16 mouse cellular contexts compared by ENCODE assay signal in the genomic region with DNA sequence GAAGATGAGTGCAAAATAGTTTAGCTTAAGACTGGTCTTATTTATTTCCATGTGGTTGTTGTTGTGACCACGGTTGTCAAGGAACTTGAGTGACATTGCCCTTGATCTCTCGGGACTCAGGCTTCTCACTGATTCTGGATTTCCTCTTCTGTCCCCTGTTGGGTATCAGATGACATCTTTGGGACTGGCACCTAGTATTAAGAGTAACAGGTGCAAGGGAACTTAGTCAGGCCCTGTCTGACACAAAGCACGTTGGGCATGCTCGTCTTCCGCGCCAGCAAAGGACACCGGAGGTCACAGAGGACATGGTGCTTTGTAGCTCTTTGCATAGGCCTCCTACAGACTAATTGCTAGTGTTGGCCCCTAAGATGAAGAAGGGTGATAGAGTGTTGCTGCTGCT. TPM values are rescaled to one million over a fixed set of nuclear protein-coding genes. Genes with fewer than 3 reads are reported as not detected.
DNase-seq lines count a peak whose midpoint lies in the region; ATAC-seq and TF ChIP-seq lines count a peak whose summit lies in the region.
"Had no signal": no experiment of that assay in that cellular context is flagged by ENCODE, and none has a peak within 500 bp of the region (broad histone marks: within the 10 kb centered on the region; RNA-seq: fewer than 3 reads in every experiment).

No protein-coding gene starts in this region.

- ATAC-seq in forebrain, embryonic 14.5 days, result no peak
- no peak for ATAC-seq in limb, embryonic 13.5 days (ENCODE audit: low FRiP score, low read depth)
- ATAC-seq in heart, postnatal 0 days (ENCODE audit: insufficient read depth, low read depth), result no peak

- no peak overlapping the region for H3K9ac ChIP-seq in forebrain, embryonic 14.5 days (ENCODE audit: low read length)
- H3K9ac ChIP-seq in limb, embryonic 13.5 days, result no peak overlapping the region
- H3K9ac ChIP-seq in heart, postnatal 0 days (replicated peaks; ENCODE audit: low read depth, low read length), result no peak overlapping the region
- H3K9ac ChIP-seq: hindbrain, embryonic 15.5 days; limb, embryonic 12.5 days; liver, embryonic 15.5 days had no signal

- no peaks in the 10 kb centered on the region for H3K27me3 ChIP-seq in forebrain, embryonic 10.5 days (ENCODE audit: poor library complexity, severe bottlenecking)
- H3K27me3 ChIP-seq in forebrain, embryonic 14.5 days (replicated peaks; ENCODE audit: control insufficient read depth, insufficient read depth, low read length), result no peaks in the 10 kb centered on the region
- no peaks in the 10 kb centered on the region for H3K27me3 ChIP-seq in heart, embryonic 10.5 days (ENCODE audit: insufficient read depth, poor library complexity, severe bottlenecking)
- H3K27me3 ChIP-seq in limb, embryonic 13.5 days, result no peaks in the 10 kb centered on the region
- H3K27me3 ChIP-seq in limb, embryonic 10.5 days (ENCODE audit: low read depth, poor library complexity, severe bottlenecking), result no peaks in the 10 kb centered on the region
- H3K27me3 ChIP-seq in heart, postnatal 0 days (ENCODE audit: control insufficient read depth, insufficient read depth, low read length), result no peaks in the 10 kb centered on the region
- H3K27me3 ChIP-seq: limb, embryonic 12.5 days had no signal

- no peak overlapping the region for H3K4me2 ChIP-seq in forebrain, embryonic 14.5 days (ENCODE audit: low read length)
- H3K4me2 ChIP-seq in limb, embryonic 13.5 days (replicated peaks), result peak overlapping the region; percentile 48; the same call in 1 of the 2 replicates
- no peak overlapping the region for H3K4me2 ChIP-seq in heart, postnatal 0 days (ENCODE audit: low read depth, low read length)
- H3K4me2 ChIP-seq: hindbrain, embryonic 15.5 days; liver, embryonic 15.5 days had no signal

- DNase-seq in forebrain, embryonic 10.5 days (ENCODE audit: extremely low spot score, low spot score), result no peak
- DNase-seq in forebrain, embryonic 14.5 days (ENCODE audit: low spot score), result no peak
- no peak for DNase-seq in heart, embryonic 10.5 days (ENCODE audit: low spot score)
- no peak for DNase-seq in heart, postnatal 25 days (ENCODE audit: low spot score)
- no peak for DNase-seq in limb, embryonic 10.5 days (ENCODE audit: low spot score)
- DNase-seq in heart, postnatal 0 days (ENCODE audit: low spot score), result no peak
- no peak for DNase-seq in frontal cortex, adult 2 months (ENCODE audit: extremely low spot score in 1 of 2, low spot score in 1 of 2)
- DNase-seq: adrenal gland, postnatal 14 days; cerebellum, adult 9-11 months; embryo, embryonic 11 days; kidney, adult 9 months; thymus, postnatal 4 days had no signal

- peaks cover 5% of the 10 kb centered on the region; the same call in 1 of the 2 replicates for H3K9me3 ChIP-seq in forebrain, embryonic 10.5 days
- no peaks in the 10 kb centered on the region for H3K9me3 ChIP-seq in forebrain, embryonic 14.5 days (replicated peaks; ENCODE audit: control insufficient read depth, low read length)
- H3K9me3 ChIP-seq in heart, embryonic 10.5 days, result no peaks in the 10 kb centered on the region
- H3K9me3 ChIP-seq in limb, embryonic 13.5 days, result no peaks in the 10 kb centered on the region
- no peaks in the 10 kb centered on the region for H3K9me3 ChIP-seq in limb, embryonic 10.5 days (replicated peaks)
- no peaks in the 10 kb centered on the region for H3K9me3 ChIP-seq in heart, postnatal 0 days (replicated peaks; ENCODE audit: control insufficient read depth, low read length)
- H3K9me3 ChIP-seq: hindbrain, embryonic 15.5 days; limb, embryonic 12.5 days; liver, embryonic 15.5 days had no signal

- peaks cover 34% of the 10 kb centered on the region for H3K36me3 ChIP-seq in forebrain, embryonic 10.5 days (replicated peaks)
- H3K36me3 ChIP-seq in forebrain, embryonic 14.5 days (ENCODE audit: control insufficient read depth, insufficient read depth, low read length), result no peaks in the 10 kb centered on the region
- H3K36me3 ChIP-seq in heart, embryonic 10.5 days, result no peaks in the 10 kb centered on the region
- no peaks in the 10 kb centered on the region for H3K36me3 ChIP-seq in limb, embryonic 13.5 days
- peaks cover 11% of the 10 kb centered on the region; the same call in 1 of the 2 replicates for H3K36me3 ChIP-seq in limb, embryonic 10.5 days
- no peaks in the 10 kb centered on the region for H3K36me3 ChIP-seq in heart, postnatal 0 days (replicated peaks; ENCODE audit: control insufficient read depth, insufficient read depth, low read length)
- H3K36me3 ChIP-seq: hindbrain, embryonic 15.5 days; liver, embryonic 15.5 days had no signal

- H3K4me3 ChIP-seq in forebrain, embryonic 10.5 days, result no peak overlapping the region; the same call in 1 of the 2 replicates
- no peak overlapping the region for H3K4me3 ChIP-seq in forebrain, embryonic 14.5 days (ENCODE audit: low read depth, low read length)
- no peak overlapping the region for H3K4me3 ChIP-seq in heart, embryonic 10.5 days
- H3K4me3 ChIP-seq in limb, embryonic 13.5 days, result no peak overlapping the region
- no peak overlapping the region for H3K4me3 ChIP-seq in limb, embryonic 10.5 days
- no peak overlapping the region for H3K4me3 ChIP-seq in heart, postnatal 0 days (ENCODE audit: low read depth, low read length)
- H3K4me3 ChIP-seq: hindbrain, embryonic 15.5 days; limb, embryonic 12.5 days; liver, embryonic 15.5 days had no signal

- H3K27ac ChIP-seq in forebrain, embryonic 10.5 days, result peak overlapping the region; percentile 86; the same call in 1 of the 2 replicates
- no peak overlapping the region for H3K27ac ChIP-seq in forebrain, embryonic 14.5 days (ENCODE audit: low read depth, low read length)
- H3K27ac ChIP-seq in heart, embryonic 10.5 days, result peak overlapping the region; percentile 95
- no peak overlapping the region for H3K27ac ChIP-seq in limb, embryonic 13.5 days
- H3K27ac ChIP-seq in limb, embryonic 10.5 days, result no peak overlapping the region
- peak overlapping the region; percentile 68 for H3K27ac ChIP-seq in heart, postnatal 0 days (ENCODE audit: low read depth)
- H3K27ac ChIP-seq: hindbrain, embryonic 15.5 days; limb, embryonic 12.5 days; liver, embryonic 15.5 days had no signal

- TF ChIP-seq CTCF in heart, postnatal 0 days (IDR thresholded peaks at IDR 0.05; ENCODE audit: low read depth), result no peak

- TF ChIP-seq EP300 in heart, postnatal 0 days (IDR thresholded peaks at IDR 0.05; ENCODE audit: low read depth), result no peak

- peaks cover 73% of the 10 kb centered on the region for H3K4me1 ChIP-seq in forebrain, embryonic 10.5 days
- peaks cover 23% of the 10 kb centered on the region for H3K4me1 ChIP-seq in forebrain, embryonic 14.5 days (ENCODE audit: control insufficient read depth, insufficient read depth, low read length)
- H3K4me1 ChIP-seq in heart, embryonic 10.5 days, result peaks cover 61% of the 10 kb centered on the region
- H3K4me1 ChIP-seq in limb, embryonic 13.5 days, result peaks cover 44% of the 10 kb centered on the region
- peaks cover 65% of the 10 kb centered on the region for H3K4me1 ChIP-seq in limb, embryonic 10.5 days
- peaks cover 43% of the 10 kb centered on the region for H3K4me1 ChIP-seq in heart, postnatal 0 days (ENCODE audit: control insufficient read depth, insufficient read depth)

- 82% methylated on average over 7 of the region's 7 CpGs for WGBS in forebrain, embryonic 10.5 days
- WGBS in forebrain, embryonic 14.5 days, result 79% methylated on average over 7 of the region's 7 CpGs
- 51% methylated on average over 7 of the region's 7 CpGs for WGBS in heart, embryonic 10.5 days
- WGBS in limb, embryonic 13.5 days, result 67% methylated on average over 7 of the region's 7 CpGs
- 63% methylated on average over 7 of the region's 7 CpGs for WGBS in limb, embryonic 10.5 days
- 48% methylated on average over 7 of the region's 7 CpGs for WGBS in heart, postnatal 0 days

- intact Hi-C loops in heart, postnatal 25 days (cut with DNase I), result no loop called here

RNA-seq across cellular contexts. Expression of gene Lrp4, which starts 3.5 kb away (rescaled TPM):
- polyA plus RNA-seq in forebrain, embryonic 10.5 days (2016; fragmentation: Nextera tagmentation; extraction: Ambion mirVana), result 10.6 and 11.3 TPM in 2 replicates
- polyA plus RNA-seq in forebrain, embryonic 14.5 days (2014; fragmentation: Nextera tagmentation; extraction: Ambion mirVana), result 4.7 and 5.1 TPM in 2 replicates
- 4.6 and 5.7 TPM in 2 replicates for polyA plus RNA-seq in heart, embryonic 10.5 days (2016; fragmentation: Nextera tagmentation; extraction: Ambion mirVana)
- 10 to 100 TPM in 1 of 2 experiments, 1 to 10 TPM in 1; 9.7 to 12.0 TPM for total RNA-seq in heart, postnatal 25 days (2021)
- polyA plus RNA-seq in limb, embryonic 13.5 days (2015; fragmentation: Nextera tagmentation; extraction: Ambion mirVana), result 8.2 and 9.0 TPM in 2 replicates
- polyA plus RNA-seq in limb, embryonic 10.5 days (2016; fragmentation: Nextera tagmentation; extraction: Ambion mirVana), result 6.5 and 6.9 TPM in 2 replicates
- total RNA-seq in heart, postnatal 0 days (2014; rRNA removed; ENCODE audit: low replicate concordance), result 12.2 and 22.3 TPM in 2 replicates
- 2.7 and 2.8 TPM in 2 replicates for polyA plus RNA-seq in heart, postnatal 0 days (2015; fragmentation: Nextera tagmentation; extraction: Ambion mirVana)
- polyA plus RNA-seq in frontal cortex, adult 2 months (2012; rRNA removed), result 13.0 and 15.6 TPM in 2 replicates

RNA-seq across cellular contexts. Expression of gene 1110051M20Rik, which starts 16.3 kb away (rescaled TPM):
- 95.7 and 100 TPM in 2 replicates for polyA plus RNA-seq in forebrain, embryonic 10.5 days (2016; fragmentation: Nextera tagmentation; extraction: Ambion mirVana)
- 168 and 170 TPM in 2 replicates for polyA plus RNA-seq in forebrain, embryonic 14.5 days (2014; fragmentation: Nextera tagmentation; extraction: Ambion mirVana)
- 43.2 and 50.1 TPM in 2 replicates for polyA plus RNA-seq in heart, embryonic 10.5 days (2016; fragmentation: Nextera tagmentation; extraction: Ambion mirVana)
- total RNA-seq in heart, postnatal 25 days (2021), result 10 to 100 TPM in 1 of 2 experiments, 1 to 10 TPM in 1; 7.0 to 14.0 TPM
- 77.2 and 79.4 TPM in 2 replicates for polyA plus RNA-seq in limb, embryonic 13.5 days (2015; fragmentation: Nextera tagmentation; extraction: Ambion mirVana)
- polyA plus RNA-seq in limb, embryonic 10.5 days (2016; fragmentation: Nextera tagmentation; extraction: Ambion mirVana), result 63.9 and 78.3 TPM in 2 replicates
- total RNA-seq in heart, postnatal 0 days (2014; rRNA removed; ENCODE audit: low replicate concordance), result 24.5 and 32.0 TPM in 2 replicates
- 24.6 and 27.8 TPM in 2 replicates for polyA plus RNA-seq in heart, postnatal 0 days (2015; fragmentation: Nextera tagmentation; extraction: Ambion mirVana)
- polyA plus RNA-seq in frontal cortex, adult 2 months (2012; rRNA removed), result 114 and 119 TPM in 2 replicates

Comparison
In these comparisons a context has a peak if more than half of its experiments do, and no peak if none do; other contexts are left out.
1. H3K27ac ChIP-seq: peak in forebrain, embryonic 10.5 days (single experiment), heart, embryonic 10.5 days (single experiment) and heart, postnatal 0 days (single experiment); none in forebrain, embryonic 14.5 days (single experiment), limb, embryonic 13.5 days (single experiment) and limb, embryonic 10.5 days (single experiment).